Mouse (Mus musculus) midbrain, embryonic 13.5 days (tissue): ENCODE data around the gene Veph1. TPM values are rescaled to one million over a fixed set of nuclear protein-coding genes. Genes with fewer than 3 reads are reported as not detected.

Source experiments
- ATAC-seq: fragments of 200-750 bp; cut with Nextera tagmentation; 2 replicates; pipeline ENCODE4 v1.8.0; 2017; ENCODE audit warnings: mild to moderate bottlenecking, moderate TSS enrichment, moderate library complexity
- H3K27ac ChIP-seq: fragments of 300-500 bp; sonication (generic); 2 replicates; pipeline ENCODE4 v1.5.1; 2015; ENCODE audit warnings: inconsistent platforms, mild to moderate bottlenecking, moderate library complexity
- H3K27me3 ChIP-seq: fragments of 300-500 bp; sonication (generic); 2 replicates; pipeline ENCODE4 v1.6.1; 2015; ENCODE audit warnings: mild to moderate bottlenecking, inconsistent platforms
- H3K36me3 ChIP-seq: fragments of 300-500 bp; sonication (generic); 2 replicates; pipeline ENCODE4 v1.6.1; 2015; ENCODE audit warnings: mild to moderate bottlenecking, inconsistent platforms
- H3K4me1 ChIP-seq: fragments of 300-500 bp; sonication (generic); replicated peaks from 2 replicates; pipeline ENCODE4 v1.6.1; 2015; ENCODE audit warnings: inconsistent platforms
- H3K4me2 ChIP-seq: fragments of 300-500 bp; sonication (generic); replicated peaks from 2 replicates; pipeline ENCODE4 v1.6.1; 2015; ENCODE audit warnings: moderate library complexity, mild to moderate bottlenecking, inconsistent platforms
- H3K4me3 ChIP-seq: fragments of 300-500 bp; sonication (generic); replicated peaks from 2 replicates; pipeline ENCODE4 v1.5.1; 2015; ENCODE audit warnings: mild to moderate bottlenecking, inconsistent platforms
- H3K9ac ChIP-seq: fragments of 300-500 bp; sonication (generic); replicated peaks from 2 replicates; pipeline ENCODE4 v1.6.1; 2015; ENCODE audit warnings: mild to moderate bottlenecking, inconsistent platforms
- H3K9me3 ChIP-seq: fragments of 300-500 bp; sonication (generic); 2 replicates; pipeline ENCODE4 v1.6.1; 2016; ENCODE audit warnings: mild to moderate bottlenecking, inconsistent platforms
- WGBS: fragments of 180-500 bp; shearing (Covaris S2); methylation state at CpG from one replicate; pipeline ENCODE4 v1.1.7; 2015; 5-methylcytosine and 5-hydroxymethylcytosine counted together
- polyA plus RNA-seq: library from polyadenylated mRNA; unstranded; fragments of >200 nt; fragmentation: Nextera tagmentation; extraction: Ambion mirVana; gene quantifications from 2 replicates; pipeline ENCODE4 v1.2.1, GENCODE M21; 2015

Gene Veph1
- polyA plus RNA-seq, 1 experiment from 2014 or later, result 8.3 TPM

GRCm38 (mm10) chr3:66219655-66220191 is 76.9 kb downstream of the Veph1 start, which contains the start of gene Ptx3:
TSS of gene Ptx3 (plus strand) at chr3:66219910.
- peak within 1 kb of the TSS; percentile 61 for H3K4me3 ChIP-seq
- WGBS, result 2% methylated on average over 20 of the region's 20 CpGs
- peak within 1 kb of the TSS; percentile 82 for H3K9ac ChIP-seq
- H3K27ac ChIP-seq, result peak within 1 kb of the TSS; percentile 56
- ATAC-seq, result peak; percentile 24
- peaks cover 19% of the 10 kb centered on the region for H3K4me1 ChIP-seq
- H3K4me2 ChIP-seq, result peak within 1 kb of the TSS; percentile 95
- no peaks in the 10 kb centered on the region for H3K9me3 ChIP-seq
- H3K27me3 ChIP-seq, result peaks cover 18% of the 10 kb centered on the region
- H3K36me3 ChIP-seq, result no peaks in the 10 kb centered on the region

GRCm38 (mm10) chr3:66215759-66216158 is 80.9 kb downstream of the Veph1 start:
- WGBS, result 79% methylated on average over 8 of the region's 8 CpGs
- no peaks in the 10 kb centered on the region for H3K36me3 ChIP-seq
- ATAC-seq, result no peak

GRCm38 (mm10) chr3:66213524-66213923 is 83.1 kb downstream of the Veph1 start:
- H3K4me1 ChIP-seq, result no peaks in the 10 kb centered on the region
- no peak overlapping the region for H3K4me3 ChIP-seq
- ATAC-seq, result no peak
- no peak overlapping the region for H3K9ac ChIP-seq
- H3K27me3 ChIP-seq, result peaks cover 4% of the 10 kb centered on the region; the same call in 1 of the 2 replicates
- 100% methylated on average over 1 of the region's 1 CpGs for WGBS
- H3K27ac ChIP-seq, result no peak overlapping the region
- no peak overlapping the region for H3K4me2 ChIP-seq
- H3K9me3 ChIP-seq, result no peaks in the 10 kb centered on the region
- H3K36me3 ChIP-seq, result no peaks in the 10 kb centered on the region

More at GRCm38 (mm10) chr3:66215759-66216158, 80.9 kb downstream of the Veph1 start:
- Histone ChIP-seq H3K9ac (no peak overlapping the region), H3K27ac (no peak overlapping the region), H3K9me3 (no peaks in the 10 kb centered on the region), H3K27me3 (peaks cover 4% of the 10 kb centered on the region; the same call in 1 of the 2 replicates), H3K4me2 (no peak overlapping the region), H3K4me1 (peaks cover 11% of the 10 kb centered on the region), H3K4me3 (no peak overlapping the region)

- WGBS, result 86% methylated on average over 4 of the region's 4 CpGs
- Histone ChIP-seq H3K4me3 (no peak overlapping the region), H3K9ac (no peak overlapping the region), H3K4me1 (no peaks in the 10 kb centered on the region), H3K9me3 (no peaks in the 10 kb centered on the region), H3K36me3 (no peaks in the 10 kb centered on the region), H3K27ac (no peak overlapping the region), H3K4me2 (no peak overlapping the region), H3K27me3 (no peaks in the 10 kb centered on the region)
- ATAC-seq, result no peak
Observed at GRCm38 (mm10) chr3:66208836-66209573, 87.6 kb downstream of the Veph1 start.

- H3K27ac ChIP-seq, result no peak overlapping the region
- H3K9ac ChIP-seq, result no peak overlapping the region
- no peak overlapping the region for H3K4me2 ChIP-seq
- no peak overlapping the region for H3K4me3 ChIP-seq
- H3K4me1 ChIP-seq, result no peaks in the 10 kb centered on the region
- no peaks in the 10 kb centered on the region for H3K9me3 ChIP-seq
- H3K27me3 ChIP-seq, result no peaks in the 10 kb centered on the region
- H3K36me3 ChIP-seq, result no peaks in the 10 kb centered on the region
- peak; percentile 60 for ATAC-seq
- 64% methylated on average over 3 of the region's 3 CpGs for WGBS
Observed at GRCm38 (mm10) chr3:66193910-66194562, 102.6 kb downstream of the Veph1 start.

- Histone ChIP-seq H3K9me3 (no peaks in the 10 kb centered on the region), H3K4me3 (no peak overlapping the region), H3K27me3 (no peaks in the 10 kb centered on the region), H3K27ac (no peak overlapping the region), H3K4me2 (no peak overlapping the region), H3K9ac (no peak overlapping the region), H3K36me3 (no peaks in the 10 kb centered on the region), H3K4me1 (no peaks in the 10 kb centered on the region)
- WGBS, result 63% methylated on average over 2 of the region's 2 CpGs
- ATAC-seq, result no peak
Observed at GRCm38 (mm10) chr3:66179647-66180046, 117.0 kb downstream of the Veph1 start.

GRCm38 (mm10) chr3:66172907-66173306 is 123.7 kb downstream of the Veph1 start:
- H3K4me3 ChIP-seq, result no peak overlapping the region
- no peaks in the 10 kb centered on the region for H3K27me3 ChIP-seq
- H3K36me3 ChIP-seq, result no peaks in the 10 kb centered on the region
- H3K4me2 ChIP-seq, result no peak overlapping the region
- H3K9me3 ChIP-seq, result no peaks in the 10 kb centered on the region
- H3K27ac ChIP-seq, result no peak overlapping the region
- H3K4me1 ChIP-seq, result no peaks in the 10 kb centered on the region
- H3K9ac ChIP-seq, result no peak overlapping the region
- 80% methylated on average over 5 of the region's 5 CpGs for WGBS
- ATAC-seq, result no peak

GRCm38 (mm10) chr3:66169873-66170538 is 126.6 kb downstream of the Veph1 start:
- Histone ChIP-seq H3K4me1 (no peaks in the 10 kb centered on the region), H3K36me3 (no peaks in the 10 kb centered on the region), H3K9ac (no peak overlapping the region), H3K27me3 (no peaks in the 10 kb centered on the region), H3K9me3 (no peaks in the 10 kb centered on the region), H3K4me2 (no peak overlapping the region), H3K4me3 (no peak overlapping the region), H3K27ac (0 out of 2 replicates have a peak overlapping the region, but pooled peaks have one; percentile 5)
- ATAC-seq, result peak; percentile 70; the same call in 1 of the 2 replicates
- 28% methylated on average over 3 of the region's 3 CpGs for WGBS

GRCm38 (mm10) chr3:66166606-66167290 is 129.9 kb downstream of the Veph1 start:
- Histone ChIP-seq H3K27me3 (no peaks in the 10 kb centered on the region), H3K9ac (no peak overlapping the region), H3K27ac (no peak overlapping the region), H3K9me3 (no peaks in the 10 kb centered on the region), H3K36me3 (no peaks in the 10 kb centered on the region), H3K4me3 (no peak overlapping the region), H3K4me1 (no peaks in the 10 kb centered on the region), H3K4me2 (no peak overlapping the region)
- 87% methylated on average over 6 of the region's 6 CpGs for WGBS
- no peak for ATAC-seq

- Histone ChIP-seq H3K9me3 (no peaks in the 10 kb centered on the region), H3K27me3 (no peaks in the 10 kb centered on the region), H3K9ac (no peak overlapping the region), H3K4me1 (no peaks in the 10 kb centered on the region), H3K36me3 (no peaks in the 10 kb centered on the region), H3K27ac (no peak overlapping the region), H3K4me2 (no peak overlapping the region), H3K4me3 (no peak overlapping the region)
- ATAC-seq, result no peak
- 92% methylated on average over 5 of the region's 5 CpGs for WGBS
Observed at GRCm38 (mm10) chr3:66165026-66165425, 131.6 kb downstream of the Veph1 start.

- Histone ChIP-seq H3K36me3 (no peaks in the 10 kb centered on the region), H3K9ac (no peak overlapping the region), H3K4me2 (no peak overlapping the region), H3K9me3 (no peaks in the 10 kb centered on the region), H3K27ac (no peak overlapping the region), H3K4me3 (no peak overlapping the region), H3K27me3 (no peaks in the 10 kb centered on the region), H3K4me1 (no peaks in the 10 kb centered on the region)
- 70% methylated on average over 3 of the region's 3 CpGs for WGBS
- no peak for ATAC-seq
Observed at GRCm38 (mm10) chr3:66164585-66164984, 132.1 kb downstream of the Veph1 start.
